Mouse (Mus musculus): ENCODE measurements around the gene Tgm2. TPM values are rescaled to one million over a fixed set of nuclear protein-coding genes. Genes with fewer than 3 reads are reported as not detected.
A peak's percentile ranks its signal among the peaks of the same experiment; 100 is the strongest.

The Tgm2 gene
- polyA plus RNA-seq, 1 experiment from 2014 or later: 226 TPM

DNA sequence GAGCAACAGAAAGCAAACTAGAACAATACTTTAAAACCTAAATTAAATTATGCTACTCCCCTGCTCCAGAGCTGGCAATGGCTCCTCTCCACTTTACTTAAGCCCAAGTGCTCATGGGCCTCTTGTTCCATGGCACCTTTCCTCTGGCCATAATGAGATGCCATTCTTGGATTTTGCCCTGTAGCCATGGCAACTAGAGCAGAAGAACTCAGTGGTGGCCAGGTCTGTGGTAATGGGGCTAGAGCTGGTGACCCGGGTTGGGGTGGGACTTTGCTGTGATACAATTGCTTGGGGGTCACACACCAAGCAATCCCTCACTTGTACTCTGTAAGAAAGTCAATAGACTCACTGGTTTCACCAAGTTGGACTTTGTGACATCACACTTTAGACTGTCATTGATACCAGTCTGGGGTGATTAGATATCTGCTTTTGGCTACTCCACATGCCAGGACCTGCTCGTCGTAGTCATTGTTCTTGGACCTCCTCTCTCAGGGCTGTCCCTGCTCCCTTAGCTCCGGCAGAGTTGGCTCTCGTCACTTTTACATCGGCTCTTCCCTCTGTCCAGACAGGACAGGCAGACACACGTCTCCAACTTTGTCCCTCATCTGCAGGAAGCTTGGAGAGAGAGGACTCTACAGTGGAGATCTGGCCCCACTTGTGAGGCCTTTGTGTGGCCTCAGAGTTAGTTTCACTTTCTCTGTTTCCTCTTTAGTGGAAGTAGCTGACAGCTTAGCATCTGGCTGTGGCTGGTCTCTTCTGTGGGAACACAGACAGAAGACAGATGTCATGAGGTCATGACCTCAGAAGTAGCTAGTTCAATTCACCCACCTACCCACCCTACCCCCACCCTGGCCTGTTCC lies 13.4 kb upstream of the Tgm2 start:
- Histone ChIP-seq H3K4me3 (ENCODE audit: low read length) (peak overlapping the region; percentile 38), H3K9me3 (replicated peaks; ENCODE audit: control insufficient read depth, low read length) (no peaks in the 10 kb centered on the region), H3K27me3 (ENCODE audit: control insufficient read depth, insufficient read depth, low read length) (no peaks in the 10 kb centered on the region), H3K27ac (ENCODE audit: low read length) (peak overlapping the region; percentile 84), H3K4me2 (ENCODE audit: low read depth, low read length) (peak overlapping the region; percentile 64), H3K4me1 (ENCODE audit: control insufficient read depth, insufficient read depth, low read length) (peaks cover 17% of the 10 kb centered on the region), H3K9ac (ENCODE audit: low read length) (peak overlapping the region; percentile 68; the same call in 1 of the 2 replicates), H3K36me3 (ENCODE audit: control insufficient read depth, insufficient read depth) (no peaks in the 10 kb centered on the region)
- ATAC-seq (replicated peaks; ENCODE audit: extremely low read depth, insufficient read depth, low FRiP score): peak; percentile 72; the same call in 1 of the 2 replicates
- 18% methylated on average over 7 of the region's 7 CpGs for WGBS

DNA sequence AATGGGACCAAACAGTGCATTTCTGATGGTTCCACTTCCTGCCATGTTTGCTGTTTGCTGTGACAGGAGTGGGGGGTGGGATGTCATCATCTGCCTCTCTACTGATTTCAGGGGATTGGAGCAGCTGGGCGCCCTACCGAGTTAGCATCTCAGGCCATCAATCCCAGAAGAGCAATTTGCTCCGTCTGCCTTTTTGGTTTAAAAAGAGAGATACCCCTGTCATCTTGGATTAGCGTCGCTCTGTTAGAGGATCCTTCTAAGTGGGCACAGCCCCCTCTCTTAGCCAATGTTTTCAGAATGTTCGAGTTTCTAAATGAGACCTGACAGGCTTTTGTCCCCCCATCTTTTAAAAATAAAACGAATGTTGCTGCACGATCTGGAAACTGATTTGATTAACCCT lies 11.4 kb upstream of the Tgm2 start:
- H3K9ac ChIP-seq (ENCODE audit: low read length): no peak overlapping the region
- no peak overlapping the region for H3K4me3 ChIP-seq (ENCODE audit: low read length)
- no peak overlapping the region for H3K4me2 ChIP-seq (ENCODE audit: low read depth, low read length)
- H3K27me3 ChIP-seq (ENCODE audit: control insufficient read depth, insufficient read depth, low read length): no peaks in the 10 kb centered on the region
- no peaks in the 10 kb centered on the region for H3K36me3 ChIP-seq (ENCODE audit: control insufficient read depth, insufficient read depth)
- H3K27ac ChIP-seq (ENCODE audit: low read length): no peak overlapping the region
- H3K4me1 ChIP-seq (ENCODE audit: control insufficient read depth, insufficient read depth, low read length): peaks cover 29% of the 10 kb centered on the region
- ATAC-seq (replicated peaks; ENCODE audit: extremely low read depth, insufficient read depth, low FRiP score): no peak
- H3K9me3 ChIP-seq (replicated peaks; ENCODE audit: control insufficient read depth, low read length): no peaks in the 10 kb centered on the region
- WGBS: 75% methylated on average over 8 of the region's 8 CpGs

DNA sequence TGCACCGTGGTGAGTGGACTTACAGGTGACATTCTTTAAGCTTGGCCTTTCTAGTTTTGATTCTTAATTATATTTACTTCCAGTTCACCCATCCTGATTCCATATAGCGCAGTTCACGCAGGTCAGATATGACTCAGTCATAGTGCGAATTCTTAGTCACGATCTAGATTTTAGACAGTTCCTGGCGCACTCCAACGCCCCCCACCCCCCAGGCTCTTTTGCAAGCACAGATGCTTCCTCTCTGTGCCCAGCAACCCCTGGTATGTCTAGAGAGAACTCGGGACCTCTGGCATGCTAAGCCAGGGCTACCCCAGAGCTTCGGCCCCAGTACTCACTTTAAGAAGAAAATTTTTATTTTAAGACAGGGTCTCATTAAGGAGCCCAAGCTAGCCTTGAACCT lies 10.3 kb upstream of the Tgm2 start:
- ATAC-seq (replicated peaks; ENCODE audit: extremely low read depth, insufficient read depth, low FRiP score): no peak

DNA sequence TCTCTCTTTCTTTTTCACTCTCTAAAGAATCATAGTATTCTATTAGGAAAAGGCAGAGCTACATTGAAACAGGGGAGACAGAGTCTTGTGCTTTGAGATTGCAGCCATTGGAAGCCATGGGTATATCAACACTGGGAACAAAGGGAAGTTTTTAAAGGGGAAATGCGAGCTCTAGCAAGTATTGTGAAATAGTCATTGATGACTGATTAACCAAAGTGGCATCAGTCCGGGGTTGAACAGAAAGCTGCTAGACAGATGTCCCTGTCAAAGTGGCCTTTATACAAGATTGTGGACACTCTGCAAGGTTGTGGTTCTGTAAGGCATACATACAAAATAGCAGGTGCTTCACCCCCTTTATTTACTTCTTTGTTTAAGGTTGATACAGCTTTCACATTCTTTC lies 9.4 kb upstream of the Tgm2 start:
- ATAC-seq (replicated peaks; ENCODE audit: extremely low read depth, insufficient read depth, low FRiP score): no peak
- Histone ChIP-seq H3K9ac (ENCODE audit: low read length) (no peak overlapping the region), H3K4me1 (ENCODE audit: control insufficient read depth, insufficient read depth, low read length) (peaks cover 36% of the 10 kb centered on the region), H3K27ac (ENCODE audit: low read length) (no peak overlapping the region), H3K4me2 (ENCODE audit: low read depth, low read length) (no peak overlapping the region), H3K9me3 (replicated peaks; ENCODE audit: control insufficient read depth, low read length) (peaks cover 7% of the 10 kb centered on the region; the same call in 1 of the 2 replicates), H3K27me3 (ENCODE audit: control insufficient read depth, insufficient read depth, low read length) (no peaks in the 10 kb centered on the region), H3K36me3 (ENCODE audit: control insufficient read depth, insufficient read depth) (no peaks in the 10 kb centered on the region), H3K4me3 (ENCODE audit: low read length) (no peak overlapping the region)
- WGBS: 69% methylated on average over 2 of the region's 2 CpGs

More for the DNA sequence above, 10.3 kb upstream of the Tgm2 start:
- Histone ChIP-seq H3K4me2 (ENCODE audit: low read depth, low read length) (no peak overlapping the region), H3K4me1 (ENCODE audit: control insufficient read depth, insufficient read depth, low read length) (peaks cover 36% of the 10 kb centered on the region), H3K4me3 (ENCODE audit: low read length) (no peak overlapping the region), H3K9me3 (replicated peaks; ENCODE audit: control insufficient read depth, low read length) (no peaks in the 10 kb centered on the region), H3K27me3 (ENCODE audit: control insufficient read depth, insufficient read depth, low read length) (no peaks in the 10 kb centered on the region), H3K36me3 (ENCODE audit: control insufficient read depth, insufficient read depth) (no peaks in the 10 kb centered on the region), H3K9ac (ENCODE audit: low read length) (no peak overlapping the region), H3K27ac (ENCODE audit: low read length) (no peak overlapping the region)
- 87% methylated on average over 9 of the region's 9 CpGs for WGBS

DNA sequence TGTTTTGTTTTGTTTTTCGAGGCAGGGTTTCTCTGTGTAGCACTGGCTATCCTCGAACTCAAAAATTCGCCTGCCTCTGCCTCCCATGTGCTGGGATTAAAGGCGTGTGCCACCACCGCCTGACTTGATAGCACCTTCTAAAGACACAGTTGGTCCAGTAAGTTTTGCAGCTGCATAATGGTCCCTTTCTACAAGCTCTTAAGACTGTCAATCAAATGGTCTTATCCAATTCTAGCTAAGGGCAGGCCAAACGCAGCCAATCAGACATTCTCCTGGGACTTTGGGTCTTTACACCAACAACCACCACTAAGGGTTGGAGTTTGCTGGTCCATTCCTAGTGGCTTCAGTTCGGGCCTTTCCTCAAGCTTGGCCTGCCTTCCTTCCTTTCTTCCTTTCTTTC lies 8.9 kb upstream of the Tgm2 start:
- WGBS: 82% methylated on average over 7 of the region's 7 CpGs
- H3K9me3 ChIP-seq (replicated peaks; ENCODE audit: control insufficient read depth, low read length): peaks cover 7% of the 10 kb centered on the region; the same call in 1 of the 2 replicates
- no peak overlapping the region for H3K27ac ChIP-seq (ENCODE audit: low read length)
- ATAC-seq (replicated peaks; ENCODE audit: extremely low read depth, insufficient read depth, low FRiP score): no peak
- no peak overlapping the region for H3K4me2 ChIP-seq (ENCODE audit: low read depth, low read length)
- no peak overlapping the region for H3K9ac ChIP-seq (ENCODE audit: low read length)
- no peaks in the 10 kb centered on the region for H3K27me3 ChIP-seq (ENCODE audit: control insufficient read depth, insufficient read depth, low read length)
- no peaks in the 10 kb centered on the region for H3K36me3 ChIP-seq (ENCODE audit: control insufficient read depth, insufficient read depth)
- H3K4me1 ChIP-seq (ENCODE audit: control insufficient read depth, insufficient read depth, low read length): peaks cover 30% of the 10 kb centered on the region
- no peak overlapping the region for H3K4me3 ChIP-seq (ENCODE audit: low read length)

DNA sequence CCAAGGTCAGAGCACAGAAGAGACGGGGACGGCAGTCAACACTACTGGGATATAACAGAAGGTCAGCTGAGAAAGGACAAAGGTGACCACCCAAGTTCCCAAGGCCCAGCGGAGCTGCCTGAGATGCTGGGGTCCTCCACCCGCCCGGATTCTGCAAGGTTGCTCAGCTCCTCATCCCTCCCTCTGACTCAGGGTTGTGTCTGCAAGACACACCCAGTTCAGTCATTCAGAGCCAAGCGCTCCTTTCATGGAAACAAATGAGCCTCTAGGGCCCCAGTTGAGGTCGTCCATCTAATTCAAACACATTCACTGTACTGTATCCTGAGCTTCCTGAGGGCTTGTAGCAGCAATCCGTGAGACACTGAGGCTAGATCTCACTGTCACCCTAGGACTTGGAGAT lies 8.4 kb upstream of the Tgm2 start:
- peaks cover 7% of the 10 kb centered on the region; the same call in 1 of the 2 replicates for H3K9me3 ChIP-seq (replicated peaks; ENCODE audit: control insufficient read depth, low read length)
- H3K4me1 ChIP-seq (ENCODE audit: control insufficient read depth, insufficient read depth, low read length): peaks cover 26% of the 10 kb centered on the region
- WGBS: 76% methylated on average over 8 of the region's 8 CpGs
- no peak overlapping the region for H3K9ac ChIP-seq (ENCODE audit: low read length)
- H3K27me3 ChIP-seq (ENCODE audit: control insufficient read depth, insufficient read depth, low read length): no peaks in the 10 kb centered on the region
- no peak overlapping the region for H3K27ac ChIP-seq (ENCODE audit: low read length)
- ATAC-seq (replicated peaks; ENCODE audit: extremely low read depth, insufficient read depth, low FRiP score): no peak
- H3K4me2 ChIP-seq (ENCODE audit: low read depth, low read length): no peak overlapping the region
- H3K4me3 ChIP-seq (ENCODE audit: low read length): no peak overlapping the region
- H3K36me3 ChIP-seq (ENCODE audit: control insufficient read depth, insufficient read depth): no peaks in the 10 kb centered on the region

DNA sequence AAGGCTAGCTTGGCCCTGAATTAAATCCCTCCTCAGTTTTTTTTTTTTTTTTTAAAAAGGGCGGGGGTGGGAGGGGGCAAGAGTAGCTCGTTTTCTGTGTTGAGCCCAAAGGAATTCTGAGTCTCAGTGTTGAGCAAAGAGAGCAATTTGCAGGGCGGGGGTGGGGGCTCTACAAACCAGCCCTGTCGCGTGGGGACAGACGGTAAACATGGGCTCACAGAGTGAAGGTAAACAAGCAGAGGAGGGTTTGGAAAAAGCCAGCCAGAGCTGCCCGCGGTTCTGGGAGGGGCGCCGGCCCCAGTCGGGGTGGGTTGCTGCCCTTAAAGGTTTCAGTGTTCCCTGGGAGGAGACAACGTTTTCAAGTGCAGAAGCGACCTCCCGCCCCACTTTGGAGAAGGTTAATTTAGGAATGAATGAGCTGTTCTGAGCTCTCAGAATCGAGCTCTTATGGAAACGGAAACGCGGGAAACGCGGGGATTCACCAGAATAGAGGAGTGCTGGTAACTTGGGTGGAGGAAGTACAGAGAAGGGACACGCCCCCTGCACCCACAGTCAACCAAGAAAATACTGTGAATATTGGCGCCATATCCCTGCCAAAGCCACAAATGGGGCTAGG lies 7.6 kb upstream of the Tgm2 start:
- no peaks in the 10 kb centered on the region for H3K27me3 ChIP-seq (ENCODE audit: control insufficient read depth, insufficient read depth, low read length)
- H3K9ac ChIP-seq (ENCODE audit: low read length): peak overlapping the region; percentile 71
- H3K4me1 ChIP-seq (ENCODE audit: control insufficient read depth, insufficient read depth, low read length): peaks cover 22% of the 10 kb centered on the region
- H3K36me3 ChIP-seq (ENCODE audit: control insufficient read depth, insufficient read depth): no peaks in the 10 kb centered on the region
- WGBS: 1% methylated on average over 22 of the region's 22 CpGs
- H3K4me2 ChIP-seq (ENCODE audit: low read depth, low read length): peak overlapping the region; percentile 75
- 0 out of 2 replicates have a peak, but pooled peaks have one; percentile 25 for ATAC-seq (replicated peaks; ENCODE audit: extremely low read depth, insufficient read depth, low FRiP score)
- peak overlapping the region; percentile 52 for H3K4me3 ChIP-seq (ENCODE audit: low read length)
- peak overlapping the region; percentile 36; the same call in 1 of the 2 replicates for H3K27ac ChIP-seq (ENCODE audit: low read length)
- H3K9me3 ChIP-seq (replicated peaks; ENCODE audit: control insufficient read depth, low read length): peaks cover 7% of the 10 kb centered on the region; the same call in 1 of the 2 replicates

DNA sequence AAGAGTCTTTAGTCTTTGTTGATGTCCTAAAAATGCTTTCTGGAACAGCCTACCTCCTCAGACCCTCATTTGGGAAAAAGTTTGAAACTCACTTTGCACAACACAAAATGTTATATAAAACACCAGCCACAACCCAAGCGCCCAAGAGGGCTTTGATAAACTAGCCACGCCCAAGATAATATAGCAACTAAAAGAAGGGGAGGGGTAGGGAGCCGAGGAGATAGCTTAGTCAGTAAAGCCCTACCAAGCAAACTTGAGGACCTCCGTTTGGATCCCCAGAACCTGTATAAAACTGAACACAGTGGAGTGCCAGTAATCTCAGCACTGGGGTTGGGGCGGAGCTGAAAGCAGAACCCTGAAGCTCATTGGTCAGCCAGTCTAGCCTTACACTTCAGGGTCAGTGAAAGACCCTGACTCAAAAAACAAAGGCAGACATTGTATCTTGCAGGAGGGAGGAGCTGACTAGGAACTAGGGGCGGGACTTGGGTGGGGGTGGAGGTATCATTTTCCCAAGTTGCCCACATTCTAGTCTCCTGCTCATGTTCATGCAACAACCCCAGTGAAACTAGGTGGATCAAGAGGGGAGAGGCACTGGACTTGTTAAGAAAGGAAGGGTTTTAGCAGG lies 6.6 kb upstream of the Tgm2 start:
- H3K27me3 ChIP-seq (ENCODE audit: control insufficient read depth, insufficient read depth, low read length): no peaks in the 10 kb centered on the region
- H3K9me3 ChIP-seq (replicated peaks; ENCODE audit: control insufficient read depth, low read length): peaks cover 7% of the 10 kb centered on the region; the same call in 1 of the 2 replicates
- no peaks in the 10 kb centered on the region for H3K36me3 ChIP-seq (ENCODE audit: control insufficient read depth, insufficient read depth)
- no peak overlapping the region for H3K9ac ChIP-seq (ENCODE audit: low read length)
- ATAC-seq (replicated peaks; ENCODE audit: extremely low read depth, insufficient read depth, low FRiP score): no peak
- no peak overlapping the region for H3K4me2 ChIP-seq (ENCODE audit: low read depth, low read length)
- no peak overlapping the region for H3K27ac ChIP-seq (ENCODE audit: low read length)
- no peak overlapping the region for H3K4me3 ChIP-seq (ENCODE audit: low read length)
- 49% methylated on average over 6 of the region's 6 CpGs for WGBS
- H3K4me1 ChIP-seq (ENCODE audit: control insufficient read depth, insufficient read depth, low read length): peaks cover 22% of the 10 kb centered on the region

DNA sequence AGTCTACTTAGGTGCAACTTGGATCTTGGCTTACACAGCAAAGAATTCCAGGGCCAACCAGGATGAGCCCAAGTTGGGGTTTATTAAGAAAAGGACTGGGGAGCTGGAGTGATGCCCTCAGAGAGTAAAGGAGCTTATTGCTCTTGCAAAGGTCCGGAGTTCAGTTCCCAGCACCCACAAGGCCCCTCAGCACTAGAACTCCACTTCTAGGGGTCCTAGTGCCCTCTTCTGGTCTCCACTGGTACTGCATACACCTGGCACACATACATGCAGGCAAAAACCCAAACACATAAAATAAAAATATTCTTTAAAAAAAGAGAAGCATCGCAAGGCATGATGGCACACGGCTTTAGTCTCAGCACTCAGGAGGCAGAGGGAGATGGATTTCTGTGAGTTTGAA lies 4.8 kb upstream of the Tgm2 start:
- Histone ChIP-seq H3K9ac (ENCODE audit: low read length) (no peak overlapping the region), H3K4me2 (ENCODE audit: low read depth, low read length) (no peak overlapping the region), H3K4me3 (ENCODE audit: low read length) (no peak overlapping the region), H3K4me1 (ENCODE audit: control insufficient read depth, insufficient read depth, low read length) (peaks cover 22% of the 10 kb centered on the region), H3K27me3 (ENCODE audit: control insufficient read depth, insufficient read depth, low read length) (no peaks in the 10 kb centered on the region), H3K36me3 (ENCODE audit: control insufficient read depth, insufficient read depth) (no peaks in the 10 kb centered on the region), H3K9me3 (replicated peaks; ENCODE audit: control insufficient read depth, low read length) (peaks cover 7% of the 10 kb centered on the region; the same call in 1 of the 2 replicates), H3K27ac (ENCODE audit: low read length) (no peak overlapping the region)
- ATAC-seq (replicated peaks; ENCODE audit: extremely low read depth, insufficient read depth, low FRiP score): no peak
- 99% methylated on average over 3 of the region's 3 CpGs for WGBS

Data from heart, embryonic 16.5 days (tissue).